Mouse (Mus musculus) neutrophil, adult 59 days (primary cell): Measurements from ENCODE around the gene Olfr742. TPM values are rescaled to one million over a fixed set of nuclear protein-coding genes. Genes with fewer than 3 reads are reported as not detected.

Experiments used
- total RNA-seq, 2 experiments: library from RNA; stranded (reverse); gene quantifications; 1 replicate in 1 of 2; 2 replicates in 1 of 2; pipeline ENCODE4 v1.2.4; 2023

Gene Olfr742
- not detected for total RNA-seq

DNA sequence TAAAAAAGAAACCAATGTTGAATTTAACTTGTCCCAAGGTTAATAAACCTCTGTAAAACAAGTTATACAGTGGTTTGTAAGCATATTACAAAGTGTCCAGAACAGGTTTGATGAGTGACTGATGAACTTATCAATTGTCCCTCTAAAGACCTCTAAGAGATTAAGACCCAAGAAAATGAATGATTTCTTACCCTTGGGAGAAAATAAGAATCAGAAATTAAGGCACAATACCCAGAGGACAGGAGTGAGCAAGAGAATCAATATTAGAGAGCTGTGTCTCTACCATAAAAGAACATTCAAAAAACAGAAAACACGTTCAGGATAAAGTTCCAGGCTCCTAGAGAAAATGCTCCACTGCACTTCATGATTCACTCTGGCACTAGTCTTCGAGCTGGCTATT, at the start of gene Olfr742:
TSS of gene Olfr742 (plus strand) at position 301 of the 400 bp plus-strand sequence.

DNA sequence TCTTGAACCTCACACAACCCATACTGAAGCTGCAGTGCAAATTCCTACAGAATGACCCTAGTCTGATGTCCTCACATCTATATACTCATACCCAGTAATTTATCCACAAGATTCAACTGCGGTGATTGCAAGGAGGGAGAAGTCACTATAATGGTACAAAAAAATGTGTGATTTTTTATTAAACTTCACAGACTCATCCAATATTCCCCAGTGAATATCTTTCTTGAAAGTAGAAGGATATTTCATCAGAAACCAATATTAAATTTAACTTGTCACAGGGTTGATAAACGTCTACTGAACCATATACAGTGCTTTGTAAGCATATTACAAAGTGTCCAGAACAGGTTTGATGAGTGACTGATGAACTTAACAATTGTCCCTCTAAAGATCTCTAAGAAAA, 31.0 kb upstream of the Olfr742 start, which contains the start of gene Olfr741:
TSS of gene Olfr741 (plus strand) at position 301 of the 400 bp plus-strand sequence.

DNA sequence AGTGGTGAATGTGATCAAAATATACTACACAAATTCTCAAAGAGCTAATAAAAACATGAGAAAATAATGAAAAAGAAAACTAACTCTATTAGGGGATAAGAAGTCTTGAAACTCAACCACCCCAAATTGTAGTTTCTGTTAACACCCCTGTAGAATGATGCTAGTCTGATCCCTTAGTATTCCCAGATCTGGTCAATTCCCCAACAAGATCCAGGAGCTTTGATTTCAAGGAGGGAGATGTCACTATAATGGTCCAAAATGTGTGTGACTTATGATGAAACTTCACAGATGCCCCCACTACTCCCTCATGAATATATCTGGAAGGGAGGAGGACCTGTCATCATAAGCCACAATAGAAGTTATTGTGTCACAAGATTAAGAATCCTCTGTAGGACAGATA, 18.1 kb downstream of the Olfr742 start, which contains the start of gene Olfr743:
TSS of gene Olfr743 (plus strand) at position 301 of the 400 bp plus-strand sequence.

Other genes starting within 250 kb of the Olfr742 start
- not detected for gene Olfr732, start 219.4 kb upstream of the Olfr742 start, total RNA-seq
- not detected for gene Olfr733, start 202.1 kb upstream of the Olfr742 start, total RNA-seq
- not detected for gene Olfr734, start 176.8 kb upstream of the Olfr742 start, total RNA-seq
- not detected for gene Olfr735, start 154.7 kb upstream of the Olfr742 start, total RNA-seq
- under 1 TPM in 1 of 2 experiments, not detected in 1; 0.29 TPM for gene Tlr11, start 145.7 kb upstream of the Olfr742 start, total RNA-seq
- gene Olfr736, start 122.4 kb upstream of the Olfr742 start, total RNA-seq, result not detected
- not detected for gene Olfr738, start 96.0 kb upstream of the Olfr742 start, total RNA-seq
- not detected for gene Olfr739, start 85.0 kb upstream of the Olfr742 start, total RNA-seq
- gene Olfr740, start 58.1 kb upstream of the Olfr742 start, total RNA-seq, result not detected
- gene Olfr741, start 30.9 kb upstream of the Olfr742 start, total RNA-seq, result not detected
- gene Olfr743, start 18.2 kb downstream of the Olfr742 start, total RNA-seq, result not detected
- gene Olfr744, start 111.3 kb downstream of the Olfr742 start, total RNA-seq, result not detected
- gene Olfr745, start 135.8 kb downstream of the Olfr742 start, total RNA-seq, result not detected
- not detected for gene Olfr746, start 143.5 kb downstream of the Olfr742 start, total RNA-seq
- not detected for gene Olfr747, start 189.6 kb downstream of the Olfr742 start, total RNA-seq
- gene Olfr748, start 203.8 kb downstream of the Olfr742 start, total RNA-seq, result not detected
- gene Olfr749, start 241.5 kb downstream of the Olfr742 start, total RNA-seq, result not detected